Mouse (Mus musculus): Measurements from ENCODE around the gene Ccdc103. TPM values are rescaled to one million over a fixed set of nuclear protein-coding genes. Genes with fewer than 3 reads are reported as not detected.

Ccdc103 gene
- total and polyA plus RNA-seq, 3 experiments = 1.4 to 1.6 TPM; not detected in 1

DNA sequence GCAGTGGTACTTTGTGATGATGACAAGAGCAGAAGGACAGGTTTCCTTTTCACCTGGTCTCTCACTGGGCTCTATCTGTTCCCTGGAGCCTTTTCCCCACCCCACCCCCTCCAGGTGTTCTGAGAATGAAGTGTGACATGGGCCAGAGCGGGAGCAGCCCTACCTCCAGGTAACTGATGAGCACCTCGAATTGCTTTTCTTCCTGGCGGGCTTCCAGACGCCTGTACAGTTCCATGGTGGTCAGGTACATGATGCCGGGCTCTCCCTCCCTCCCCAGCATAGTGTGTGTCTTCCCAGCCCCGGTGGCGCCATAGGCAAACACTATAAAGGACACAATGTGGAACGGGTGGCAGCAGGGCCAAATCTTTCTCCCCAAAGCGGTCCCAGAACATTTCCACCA lies 34.4 kb downstream of the Ccdc103 start:
- Histone ChIP-seq H3K4me1 (ENCODE audit: control insufficient read depth in 1 of 2, insufficient read depth in 2 of 2, low read length in 2 of 2) (no peaks in the 10 kb centered on the region; a peak in 1 of 4 replicates), H3K79me2 (ENCODE audit: control insufficient read depth, insufficient read depth, low read length, poor library complexity) (peaks cover 11% of the 10 kb centered on the region), H3K4me3 (ENCODE audit: control insufficient read depth in 1 of 2, insufficient read depth in 1 of 2, low read depth in 2 of 2, low read length in 2 of 2) (no peak overlapping the region), H3K27ac (ENCODE audit: control insufficient read depth, low read depth, low read length) (no peak overlapping the region), H3K36me3 (ENCODE audit: control insufficient read depth in 1 of 2, insufficient read depth in 2 of 2, low read length in 2 of 2) (peaks cover 2 to 29% of the 10 kb centered on the region in 2 experiments; a peak in 3 of 4 replicates), H3K9ac (ENCODE audit: control insufficient read depth, low read depth, low read length, poor library complexity, severe bottlenecking) (no peak overlapping the region), H3K27me3 (ENCODE audit: control insufficient read depth in 1 of 2, insufficient read depth in 2 of 2, low read length in 2 of 2) (no peaks in the 10 kb centered on the region), H3K9me3 (replicated peaks; ENCODE audit: insufficient read depth, low read length) (no peaks in the 10 kb centered on the region)
- no peak for DNase-seq (ENCODE audit: low read depth, low spot score)
- TF ChIP-seq SIN3A (IDR thresholded peaks at IDR 0.05; ENCODE audit: low read length) (no peak), ZMIZ1 (IDR thresholded peaks at IDR 0.05; ENCODE audit: low read depth, low read length) (no peak), RAD21 (IDR thresholded peaks at IDR 0.05; ENCODE audit: low read depth, low read length) (no peak), CHD2 (IDR thresholded peaks at IDR 0.05; ENCODE audit: low read length) (no peak), MYC (IDR thresholded peaks at IDR 0.05; ENCODE audit: low read depth, low read length) (no peak), RCOR1 (IDR thresholded peaks at IDR 0.05; ENCODE audit: low read depth, low read length) (no peak), ETS1 (IDR thresholded peaks at IDR 0.05; ENCODE audit: low read depth, low read length) (no peak), SMC3 (IDR thresholded peaks at IDR 0.05; ENCODE audit: low read depth, low read length) (no peak), KAT2A (conservative IDR thresholded peaks at IDR 0.05; ENCODE audit: low read depth, low read length) (no peak), GATA1 (IDR thresholded peaks at IDR 0.05; ENCODE audit: low read depth, low read length) (no peak), UBTF (IDR thresholded peaks at IDR 0.05; ENCODE audit: borderline replicate concordance, insufficient read depth, low read depth, low read length) (no peak), CTCF (IDR thresholded peaks at IDR 0.05 in 2 of 3, conservative IDR thresholded peaks at IDR 0.05 in 1 of 3; ENCODE audit: control insufficient read depth in 1 of 3, insufficient read depth in 1 of 3, low read depth in 2 of 3, low read length in 3 of 3, poor library complexity in 1 of 3, severe bottlenecking in 1 of 3) (no peak)

DNA sequence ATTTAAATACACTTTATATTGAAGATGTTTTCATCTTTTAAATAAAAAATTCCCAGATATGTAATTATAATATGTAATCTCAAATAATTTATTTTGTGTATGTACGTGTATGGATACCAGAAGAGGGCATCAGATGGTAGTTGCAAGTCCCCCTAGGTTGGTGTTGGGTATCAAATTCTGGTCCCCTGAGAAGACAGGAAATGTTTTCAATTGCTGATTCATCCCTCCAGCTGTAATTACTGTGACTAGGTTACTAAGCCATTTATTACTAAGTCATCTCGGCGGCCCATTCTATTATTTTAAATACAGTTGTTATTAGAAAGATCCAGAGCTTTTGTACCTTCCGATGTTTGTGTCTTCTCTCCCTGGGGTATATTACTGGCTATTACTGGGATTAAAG lies 37.1 kb downstream of the Ccdc103 start:
- Histone ChIP-seq H3K9ac (ENCODE audit: control insufficient read depth, low read depth, low read length, poor library complexity, severe bottlenecking) (no peak overlapping the region), H3K9me3 (replicated peaks; ENCODE audit: insufficient read depth, low read length) (no peaks in the 10 kb centered on the region), H3K79me2 (ENCODE audit: control insufficient read depth, insufficient read depth, low read length, poor library complexity) (peaks cover 38% of the 10 kb centered on the region), H3K27ac (ENCODE audit: control insufficient read depth, low read depth, low read length) (no peak overlapping the region), H3K27me3 (ENCODE audit: control insufficient read depth in 1 of 2, insufficient read depth in 2 of 2, low read length in 2 of 2) (no peaks in the 10 kb centered on the region), H3K4me3 (ENCODE audit: control insufficient read depth in 1 of 2, insufficient read depth in 1 of 2, low read depth in 2 of 2, low read length in 2 of 2) (no peak overlapping the region), H3K4me1 (ENCODE audit: control insufficient read depth in 1 of 2, insufficient read depth in 2 of 2, low read length in 2 of 2) (peaks cover 0 to 2% of the 10 kb centered on the region in 2 experiments; a peak in 2 of 4 replicates), H3K36me3 (ENCODE audit: control insufficient read depth in 1 of 2, insufficient read depth in 2 of 2, low read length in 2 of 2) (peaks cover 4 to 28% of the 10 kb centered on the region in 2 experiments)
- peak; percentile 23 for DNase-seq (ENCODE audit: low read depth, low spot score)
- no peak for TF ChIP-seq TCF12 (IDR thresholded peaks at IDR 0.05; ENCODE audit: low read depth, low read length)
- TF ChIP-seq TBP (IDR thresholded peaks at IDR 0.05; ENCODE audit: low read depth, low read length) = no peak
- no peak for TF ChIP-seq RCOR1 (IDR thresholded peaks at IDR 0.05; ENCODE audit: low read depth, low read length)
- TF ChIP-seq RAD21 (IDR thresholded peaks at IDR 0.05; ENCODE audit: low read depth, low read length) = no peak
- TF ChIP-seq POLR2AphosphoS5 (IDR thresholded peaks at IDR 0.05; ENCODE audit: borderline replicate concordance, low read depth, low read length) = no peak
- TF ChIP-seq ETS1 (IDR thresholded peaks at IDR 0.05; ENCODE audit: low read depth, low read length) = peak; percentile 29; the same call in 1 of the 2 replicates
- no peak for TF ChIP-seq ZMIZ1 (IDR thresholded peaks at IDR 0.05; ENCODE audit: low read depth, low read length)
- no peak for TF ChIP-seq UBTF (IDR thresholded peaks at IDR 0.05; ENCODE audit: borderline replicate concordance, insufficient read depth, low read depth, low read length)
- TF ChIP-seq USF2 (IDR thresholded peaks at IDR 0.05; ENCODE audit: borderline replicate concordance in 1 of 2, insufficient read depth in 1 of 2, low read depth in 1 of 2, low read length in 2 of 2) = no peak

Data from MEL (cell line).